Mouse (Mus musculus): ENCODE data around the gene Pde5a. TPM values are rescaled to one million over a fixed set of nuclear protein-coding genes. Genes with fewer than 3 reads are reported as not detected.

The Pde5a gene
- total RNA-seq, 2 experiments from 2014 or later: 0.77 to 1.2 TPM

DNA sequence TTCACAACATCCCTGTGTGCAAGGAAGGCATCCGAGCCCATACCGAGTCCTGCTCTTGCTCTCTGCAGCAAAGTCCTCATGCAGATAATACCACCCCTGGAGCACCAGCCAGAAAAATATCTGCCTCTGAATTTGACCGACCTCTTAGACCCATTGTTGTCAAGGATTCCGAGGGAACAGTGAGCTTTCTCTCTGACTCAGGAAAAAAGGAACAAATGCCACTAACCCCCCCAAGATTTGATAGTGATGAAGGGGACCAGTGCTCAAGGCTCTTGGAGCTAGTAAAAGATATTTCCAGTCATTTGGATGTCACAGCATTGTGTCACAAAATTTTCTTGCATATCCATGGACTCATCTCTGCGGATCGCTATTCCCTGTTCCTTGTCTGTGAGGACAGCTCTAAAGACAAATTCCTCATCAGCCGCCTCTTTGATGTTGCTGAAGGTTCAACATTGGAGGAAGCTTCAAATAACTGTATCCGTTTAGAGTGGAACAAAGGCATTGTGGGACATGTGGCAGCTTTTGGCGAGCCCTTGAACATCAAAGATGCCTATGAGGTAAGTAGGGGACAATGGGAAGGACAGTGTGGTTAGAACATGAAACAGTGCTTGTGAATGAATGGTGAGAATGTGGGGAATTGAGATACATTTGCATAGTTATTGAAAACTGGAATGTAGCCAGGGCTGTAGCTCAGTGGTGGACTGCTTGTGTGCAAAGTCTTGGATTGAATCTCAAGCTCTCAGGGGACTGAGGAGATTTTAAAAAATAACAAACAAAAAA is 19.4 kb downstream of the Pde5a start:
- ATAC-seq (replicated peaks; ENCODE audit: low FRiP score, poor library complexity, severe bottlenecking): no peak

DNA sequence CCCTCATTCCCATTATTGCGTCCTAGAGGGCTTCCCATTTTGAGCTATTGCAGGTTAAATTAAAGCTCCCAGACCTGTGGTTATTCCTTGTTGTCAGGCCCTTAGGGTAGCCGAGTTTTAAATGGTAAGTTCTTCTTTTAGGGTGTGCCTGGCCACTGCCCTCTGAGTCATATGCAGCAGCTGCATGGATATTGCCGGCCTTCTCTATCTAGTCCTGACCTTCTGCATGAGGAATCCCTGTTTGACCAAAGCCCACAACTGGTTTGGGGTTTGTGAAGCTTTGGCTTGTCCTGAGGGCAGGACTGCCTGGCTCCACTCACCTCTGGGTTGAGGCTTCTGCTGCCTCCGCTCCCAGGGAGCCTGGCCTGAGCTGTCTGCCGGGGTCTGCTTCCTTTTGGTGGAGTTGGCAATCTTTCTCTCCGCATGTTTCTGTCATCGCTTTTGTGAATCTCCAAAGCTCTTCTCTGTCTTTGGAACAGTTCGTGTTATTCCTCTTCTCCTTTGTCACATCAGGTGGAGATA is 34.6 kb downstream of the Pde5a start:
- no peak for ATAC-seq (replicated peaks; ENCODE audit: low FRiP score, poor library complexity, severe bottlenecking)

DNA sequence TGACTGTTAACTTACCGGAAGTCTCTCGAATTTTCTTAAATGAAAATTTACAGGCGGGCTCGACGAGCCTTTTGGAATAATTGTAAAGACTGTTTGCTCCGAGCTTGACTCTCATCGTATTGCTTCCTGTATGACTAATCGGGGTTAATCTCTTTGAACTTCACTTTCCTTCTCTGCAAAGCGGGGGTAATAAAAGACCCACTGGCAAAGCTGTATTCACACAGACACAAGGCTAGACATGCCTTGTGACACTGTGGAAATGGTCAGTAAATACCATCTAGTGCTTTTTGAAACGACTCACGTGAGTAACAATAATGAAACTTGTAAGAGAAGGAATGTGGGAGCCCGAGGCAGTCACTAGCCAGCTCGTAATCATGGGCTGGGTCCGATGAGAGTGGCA is 35.0 kb downstream of the Pde5a start:
- no peak for ATAC-seq (replicated peaks; ENCODE audit: low FRiP score, poor library complexity, severe bottlenecking)

DNA sequence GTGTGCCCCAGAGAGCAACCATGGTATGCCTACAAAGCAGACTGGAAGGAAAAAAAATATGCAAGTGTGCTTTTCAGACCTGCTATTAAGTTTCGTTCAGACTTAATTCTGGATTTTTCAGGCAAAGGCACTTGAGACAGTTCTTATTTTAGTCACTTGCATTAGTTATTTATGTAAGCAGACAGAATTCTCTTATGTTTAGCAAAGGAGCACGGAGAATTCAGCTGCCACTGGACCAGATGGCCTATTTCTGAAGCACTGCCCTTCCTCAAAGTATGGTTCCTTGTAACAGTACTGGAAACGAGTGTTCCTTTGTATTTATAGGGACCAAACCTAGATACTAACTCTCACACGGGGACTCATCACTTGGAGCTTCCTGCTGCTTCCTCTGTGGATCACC is 38.2 kb downstream of the Pde5a start:
- no peak for ATAC-seq (replicated peaks; ENCODE audit: low FRiP score, poor library complexity, severe bottlenecking)

DNA sequence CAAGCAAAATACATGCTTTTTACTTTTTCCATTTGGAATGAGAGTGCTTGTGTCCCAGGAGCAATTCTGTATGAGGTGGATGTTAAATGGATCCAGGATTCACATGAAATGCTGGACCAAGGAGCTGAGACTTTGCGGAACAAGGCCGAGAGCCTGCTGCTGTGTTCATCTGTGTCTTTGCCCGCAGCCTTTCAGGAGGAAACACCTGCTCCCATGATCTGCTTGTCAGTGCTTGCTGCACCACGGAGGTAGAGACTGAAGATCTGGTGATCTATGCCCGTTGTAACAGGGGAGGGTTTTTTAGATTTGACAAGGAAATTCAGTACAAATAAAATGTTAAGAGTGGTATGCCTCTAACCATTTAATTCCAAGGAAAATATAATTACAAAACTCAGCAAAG is 39.1 kb downstream of the Pde5a start:
- ATAC-seq (replicated peaks; ENCODE audit: low FRiP score, poor library complexity, severe bottlenecking): no peak

DNA sequence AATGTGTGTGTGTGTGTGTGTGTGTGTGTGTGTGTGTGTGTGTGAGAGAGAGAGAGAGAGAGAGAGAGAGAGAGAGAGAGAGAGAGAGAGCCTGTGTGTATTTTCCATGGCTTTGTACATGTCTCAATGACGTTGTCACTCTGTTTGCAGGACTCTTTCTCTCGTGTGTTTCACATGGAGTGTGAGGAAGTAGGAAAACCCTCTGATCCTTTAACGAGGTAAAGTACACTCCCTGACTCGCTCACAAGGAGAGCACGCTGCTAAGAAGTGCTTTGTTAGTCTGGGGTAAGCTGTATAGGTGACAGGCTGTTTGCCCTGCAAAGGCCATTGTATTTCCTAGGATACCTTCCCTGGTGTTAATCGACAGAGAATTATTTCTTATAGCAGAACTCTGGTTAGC is 52.7 kb downstream of the Pde5a start:
- ATAC-seq (replicated peaks; ENCODE audit: low FRiP score, poor library complexity, severe bottlenecking): no peak

DNA sequence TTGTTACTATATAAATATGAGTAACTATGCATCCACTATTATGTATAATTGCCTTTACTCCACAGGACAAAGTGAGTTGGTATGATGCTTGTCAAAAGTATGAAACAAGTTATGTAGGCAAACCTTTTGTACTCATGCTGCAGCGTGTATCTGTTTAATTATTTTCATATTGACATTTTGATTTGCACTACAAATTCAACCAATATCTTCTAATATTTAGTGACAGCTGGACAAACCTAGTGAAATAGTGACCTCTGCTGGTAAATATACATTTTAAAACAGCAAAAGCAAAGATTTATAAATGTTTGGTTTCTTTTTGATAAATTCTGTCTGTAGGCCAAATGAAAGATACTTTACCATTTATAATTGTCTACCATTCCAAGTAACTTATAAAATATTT is 55.5 kb downstream of the Pde5a start:
- ATAC-seq (replicated peaks; ENCODE audit: low FRiP score, poor library complexity, severe bottlenecking): no peak

DNA sequence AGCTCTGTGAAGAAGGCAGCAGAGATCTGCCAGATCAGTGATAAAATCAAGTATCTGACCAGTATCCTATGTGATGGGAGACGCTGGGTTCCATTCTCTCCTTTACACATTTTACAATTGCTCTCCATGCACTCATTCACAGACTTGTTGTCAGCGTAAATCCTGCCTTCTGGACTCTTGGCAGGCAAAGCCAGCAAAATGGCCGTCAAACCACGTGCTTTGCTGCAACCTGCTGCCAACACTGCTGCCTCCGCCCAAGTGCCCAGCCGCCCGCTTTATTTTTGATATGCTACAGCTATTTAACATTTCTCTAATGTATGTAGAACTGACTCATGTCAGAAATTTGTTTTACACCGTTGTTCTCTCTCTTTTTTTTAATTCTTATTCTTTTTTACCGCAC is 59.6 kb downstream of the Pde5a start:
- no peak for ATAC-seq (replicated peaks; ENCODE audit: low FRiP score, poor library complexity, severe bottlenecking)

DNA sequence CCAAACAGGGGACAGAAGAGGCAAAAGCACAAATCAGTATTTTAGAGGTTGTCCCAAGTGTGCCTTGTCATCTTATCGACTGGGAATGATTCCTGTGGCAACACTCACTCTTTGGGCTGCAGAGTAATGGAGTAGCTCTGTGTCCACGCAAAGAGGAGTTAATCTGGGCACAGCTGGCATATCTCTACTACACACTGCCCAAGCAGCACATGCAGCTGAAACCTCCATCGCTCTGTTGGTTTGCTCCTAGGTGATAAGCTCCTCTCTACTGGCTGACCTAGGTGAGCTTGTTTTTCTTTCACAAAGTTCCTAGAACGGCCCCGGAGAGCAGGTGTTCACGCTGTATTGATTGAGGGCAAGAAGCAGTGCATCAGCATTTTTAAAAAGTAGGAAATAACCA is 60.8 kb downstream of the Pde5a start:
- ATAC-seq (replicated peaks; ENCODE audit: low FRiP score, poor library complexity, severe bottlenecking): no peak

DNA sequence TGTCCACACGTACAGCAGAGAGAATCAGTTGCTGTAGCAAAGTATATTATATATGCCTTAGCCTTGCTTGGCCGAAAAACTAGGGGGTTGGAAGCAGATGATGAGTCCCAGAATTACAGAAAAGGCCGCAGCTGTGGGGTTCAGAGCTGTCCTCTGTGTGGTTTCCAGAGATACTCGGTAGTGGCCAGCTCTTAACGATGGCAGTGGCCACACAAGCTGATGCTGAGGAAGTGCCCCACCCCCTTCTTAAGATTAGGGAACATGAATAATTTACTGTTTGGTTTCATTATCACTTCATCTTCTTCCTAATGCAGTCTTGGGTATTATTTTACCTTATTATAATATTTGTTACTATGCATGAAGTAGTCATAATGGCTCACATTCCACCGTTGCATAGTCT is 71.3 kb downstream of the Pde5a start:
- ATAC-seq (replicated peaks; ENCODE audit: low FRiP score, poor library complexity, severe bottlenecking): no peak

DNA sequence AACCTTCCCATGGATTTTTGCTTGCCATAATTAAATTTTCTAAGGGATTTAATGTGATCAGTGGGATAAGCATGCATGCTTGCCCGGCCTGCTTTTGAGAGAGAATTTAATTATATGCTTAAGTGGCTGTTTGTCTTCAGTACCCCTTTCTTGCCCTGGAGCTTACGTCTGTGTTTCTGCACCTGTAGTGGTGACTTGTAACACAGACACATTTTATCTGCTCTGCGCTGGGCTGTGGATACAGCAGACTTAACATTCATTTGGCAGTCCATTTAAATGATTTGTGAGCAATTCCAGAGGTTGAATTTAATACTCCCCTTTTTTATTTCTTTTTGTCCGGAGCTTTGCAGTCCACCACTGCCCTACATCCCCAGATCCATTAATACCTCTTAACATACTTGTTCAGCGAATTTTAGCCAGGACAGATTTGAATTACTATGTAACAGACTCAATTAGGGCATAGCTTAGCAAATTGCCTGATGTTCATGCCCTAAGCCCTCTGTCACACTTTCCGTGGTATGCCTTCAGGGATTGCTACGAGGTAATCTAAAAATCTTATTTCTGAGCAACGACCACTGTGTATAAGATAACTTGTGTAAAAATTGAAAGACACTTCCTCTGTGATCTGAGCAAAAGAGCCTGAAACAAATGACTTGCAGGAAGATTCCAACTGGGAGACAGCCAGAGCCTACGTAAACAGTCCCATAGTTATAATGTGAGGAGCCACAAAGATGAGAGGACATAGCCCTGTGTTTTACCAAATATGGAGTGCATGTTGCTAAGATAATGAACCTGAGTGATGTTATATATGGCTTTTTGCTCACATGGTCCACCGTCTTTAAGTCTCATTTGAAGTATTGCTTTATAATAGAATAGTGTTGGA is 72.0 kb downstream of the Pde5a start:
- ATAC-seq (replicated peaks; ENCODE audit: low FRiP score, poor library complexity, severe bottlenecking): no peak

DNA sequence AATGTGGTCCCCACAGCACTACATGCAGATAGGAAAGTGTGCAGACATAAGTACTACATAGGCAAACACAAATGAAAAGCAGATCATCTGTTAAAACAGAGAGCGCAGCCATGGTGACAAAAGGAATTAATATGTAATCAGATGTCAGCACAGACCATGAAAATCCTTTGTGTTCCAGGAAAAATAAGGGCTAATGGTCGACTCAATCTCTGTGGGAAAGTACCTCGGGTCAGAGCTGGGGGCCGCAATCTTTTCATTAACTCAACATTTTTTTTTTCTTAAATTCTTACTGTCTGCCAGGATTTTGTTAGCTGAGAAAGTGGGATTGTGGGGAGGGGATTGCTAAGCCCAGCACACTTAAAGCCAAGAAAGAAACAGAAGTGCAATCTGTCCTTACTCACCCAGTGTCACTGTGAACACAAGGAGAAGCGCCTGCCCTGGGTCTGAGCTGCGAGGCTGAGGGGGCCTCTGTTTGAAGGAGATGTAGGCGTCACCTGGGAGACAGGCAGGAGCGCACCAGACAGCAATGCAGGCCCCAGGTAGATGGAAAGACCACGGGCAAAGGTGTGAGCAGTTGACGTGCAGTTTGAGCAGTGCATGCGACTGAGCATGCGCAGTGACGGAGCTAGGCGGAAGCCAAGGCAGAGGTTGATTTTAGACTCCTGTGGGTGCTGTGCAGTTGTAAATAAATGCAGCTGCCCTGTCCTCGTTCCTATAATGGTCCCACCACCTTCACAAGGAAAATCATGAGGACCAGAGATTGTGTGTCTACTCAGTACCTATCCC is 72.9 kb downstream of the Pde5a start:
- no peak for ATAC-seq (replicated peaks; ENCODE audit: low FRiP score, poor library complexity, severe bottlenecking)

DNA sequence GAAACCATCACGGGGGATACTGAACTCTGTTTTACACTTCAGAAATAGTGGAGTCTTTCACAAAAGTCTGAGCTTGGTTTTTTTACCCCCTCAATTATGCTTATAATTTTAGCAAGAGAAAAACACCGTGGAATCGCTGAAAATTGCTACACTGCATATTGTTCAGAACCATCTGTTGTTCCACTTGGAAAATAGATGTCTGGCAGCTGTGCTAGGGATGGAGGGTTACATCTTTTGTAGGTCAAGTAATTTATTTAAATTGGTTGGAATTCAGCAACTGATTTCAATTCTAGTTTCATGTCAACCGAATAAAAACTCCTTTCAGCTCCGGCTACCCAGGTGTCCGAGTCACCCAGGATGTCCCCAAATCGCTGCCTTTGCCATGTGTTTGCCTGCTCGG is 78.6 kb downstream of the Pde5a start:
- ATAC-seq (replicated peaks; ENCODE audit: low FRiP score, poor library complexity, severe bottlenecking): no peak

DNA sequence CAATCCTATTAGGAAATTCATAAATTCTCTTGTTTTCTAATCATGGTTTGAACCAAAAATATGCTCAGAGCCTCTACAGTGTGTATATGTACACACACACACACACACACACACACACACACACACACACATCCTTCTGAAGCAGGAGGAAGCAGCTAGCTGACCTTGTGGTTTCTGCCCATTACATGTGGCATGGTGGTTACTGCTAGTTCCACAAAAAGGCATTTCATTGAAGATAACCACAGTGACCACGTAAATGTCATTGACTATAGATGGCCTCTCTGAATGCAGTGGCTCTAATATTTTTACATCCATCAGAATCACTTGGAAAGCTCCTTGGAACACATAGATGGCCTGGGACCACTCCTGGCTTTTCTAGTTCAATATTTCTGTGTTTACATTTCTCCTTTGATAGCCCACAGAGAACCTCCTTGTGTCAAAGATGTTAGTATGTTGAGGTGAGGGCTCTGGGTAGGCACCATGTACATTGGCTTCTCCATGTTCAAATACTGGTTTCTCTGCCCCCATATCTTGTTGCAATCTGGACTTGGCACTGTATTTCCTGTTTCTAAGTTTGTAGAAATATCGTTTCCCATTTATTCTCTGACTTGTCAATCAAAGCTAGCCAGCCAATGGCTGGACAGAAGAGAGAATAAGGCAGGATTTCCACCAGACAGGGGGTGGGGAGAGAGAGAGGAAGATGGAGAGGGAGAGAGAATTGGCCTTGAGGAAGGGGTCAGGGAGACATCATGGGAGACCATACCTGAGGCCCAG is 81.5 kb downstream of the Pde5a start:
- ATAC-seq (replicated peaks; ENCODE audit: low FRiP score, poor library complexity, severe bottlenecking): no peak

DNA sequence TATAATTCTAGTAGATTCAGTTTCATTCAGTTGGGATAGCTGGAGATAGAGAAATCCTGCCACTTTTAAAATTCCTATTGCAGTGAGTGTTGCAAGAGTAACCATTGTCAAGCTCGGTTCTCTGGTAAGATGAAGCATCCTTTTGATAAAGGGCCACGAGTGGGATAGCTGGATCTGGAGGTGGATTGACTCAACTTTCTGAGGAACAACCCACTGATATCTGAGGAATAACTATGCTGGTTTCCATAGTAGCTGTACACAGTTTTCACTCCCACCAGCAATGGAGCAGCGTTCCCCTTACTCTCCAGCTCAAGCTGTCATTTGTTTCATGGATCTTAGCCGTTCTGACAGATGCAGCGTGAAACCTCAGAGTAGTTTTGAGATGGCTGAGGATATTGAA is 82.2 kb downstream of the Pde5a start:
- no peak for ATAC-seq (replicated peaks; ENCODE audit: low FRiP score, poor library complexity, severe bottlenecking)

DNA sequence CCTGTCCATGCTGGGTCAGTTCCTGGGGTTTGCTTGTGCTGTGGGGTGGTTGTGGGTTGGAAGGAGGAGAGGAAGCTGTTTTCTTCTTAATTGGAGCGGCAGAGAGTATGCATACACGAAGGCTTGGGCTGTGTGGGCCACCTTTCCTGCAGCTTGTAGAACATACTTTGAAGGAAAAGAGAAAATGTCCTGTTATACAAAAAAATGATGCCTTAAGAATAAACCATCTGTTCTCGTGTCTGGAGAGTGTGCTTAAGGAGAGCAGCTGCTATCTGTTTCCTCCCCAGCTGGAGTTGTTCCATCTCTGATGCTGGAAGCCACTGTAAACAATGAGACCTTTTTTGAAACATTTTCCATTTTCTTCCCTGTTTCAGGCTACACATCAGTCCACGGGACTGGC is 85.8 kb downstream of the Pde5a start:
- no peak for ATAC-seq (replicated peaks; ENCODE audit: low FRiP score, poor library complexity, severe bottlenecking)

DNA sequence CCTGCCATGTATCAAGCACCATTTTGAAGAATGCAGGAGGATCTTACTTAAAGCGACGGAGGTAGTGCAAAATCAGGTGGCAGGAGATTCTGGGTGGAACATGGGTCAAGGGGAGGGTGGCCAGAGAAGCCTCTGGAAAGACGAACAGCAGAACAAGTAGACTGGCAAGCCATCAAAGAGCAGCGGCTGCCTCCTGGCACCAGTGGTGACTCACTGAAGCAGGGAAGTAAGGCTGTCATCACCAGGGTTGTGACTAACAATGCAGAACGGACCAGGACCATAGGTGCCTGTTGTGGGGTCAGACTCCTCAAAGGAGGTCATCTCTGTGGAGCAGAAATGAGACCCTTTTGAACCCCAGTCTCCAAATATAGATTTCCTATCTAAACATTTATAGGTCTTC is 89.5 kb downstream of the Pde5a start:
- no peak for ATAC-seq (replicated peaks; ENCODE audit: low FRiP score, poor library complexity, severe bottlenecking)

DNA sequence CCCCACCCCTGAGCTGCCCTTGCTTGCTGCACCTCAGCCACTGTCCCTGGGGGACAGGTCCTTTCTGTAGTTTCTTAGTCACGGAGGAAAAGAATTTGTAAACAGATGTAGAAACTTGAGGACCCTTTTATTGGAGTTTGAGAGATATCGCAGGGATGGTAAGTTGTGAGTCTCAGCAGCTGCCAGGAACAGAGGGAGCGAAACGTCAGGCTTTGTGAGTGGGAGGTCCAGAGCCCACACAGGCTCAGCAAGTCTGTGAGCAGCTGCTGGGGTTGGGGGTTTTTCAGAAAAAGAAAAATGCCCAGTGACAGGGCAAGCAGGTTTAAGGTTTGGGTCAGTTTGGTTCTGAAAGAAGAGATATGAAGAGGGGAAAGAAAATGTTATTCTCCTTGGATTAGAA is 92.0 kb downstream of the Pde5a start:
- ATAC-seq (replicated peaks; ENCODE audit: low FRiP score, poor library complexity, severe bottlenecking): no peak

DNA sequence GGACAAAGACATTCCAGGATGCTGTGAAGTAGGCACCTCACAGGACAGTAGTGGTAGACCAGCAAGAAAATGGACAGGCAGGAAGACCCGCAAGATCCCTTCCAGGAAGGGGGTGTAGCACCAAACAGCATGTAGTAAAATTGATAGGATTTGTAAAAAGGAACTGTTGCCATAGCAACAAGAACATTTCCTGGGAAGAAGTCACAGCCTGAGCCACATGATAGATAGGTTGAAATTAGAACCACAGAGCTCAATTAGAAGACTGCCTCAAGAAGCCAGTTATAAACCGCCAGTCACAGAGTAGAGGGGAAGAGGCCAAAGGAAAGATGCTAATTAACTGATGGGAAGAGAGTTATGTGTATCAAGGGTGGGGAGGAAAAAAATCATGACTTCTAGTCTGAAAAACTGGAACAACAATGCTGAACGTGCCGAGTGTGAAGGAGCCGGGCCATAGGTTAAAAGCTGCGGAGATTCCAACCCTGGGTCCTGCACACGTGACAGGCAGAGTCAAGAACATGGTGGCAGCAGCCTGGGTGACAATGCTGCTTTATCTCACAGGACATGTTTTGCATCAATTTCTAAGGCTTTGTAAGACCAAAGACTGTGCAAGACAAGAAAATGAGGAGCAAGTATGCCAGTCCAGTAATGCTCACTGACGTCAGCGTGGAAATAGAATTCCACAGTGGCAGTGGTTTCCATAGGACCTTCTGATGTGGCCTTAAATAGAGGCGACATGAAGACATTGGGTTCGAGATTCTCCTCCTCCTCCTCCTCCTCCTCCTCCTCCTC is 99.7 kb downstream of the Pde5a start:
- ATAC-seq (replicated peaks; ENCODE audit: low FRiP score, poor library complexity, severe bottlenecking): no peak

Measured in erythroblast, adult 5-6 weeks (primary cell).